Mouse (Mus musculus): ENCODE measurements around the gene Zfp668.
"Not testable (repeated sequence)": the region's sequence is repeated elsewhere in the genome, so short reads cannot be mapped to it uniquely, and the experiment has no call there.

Gene Zfp668

GRCm38 (mm10) chr7:127840886-127841285 lies 35.7 kb downstream of the Zfp668 start:
- DNase-seq, result peak; percentile 20

- DNase-seq, result not testable (repeated sequence)
Observed at GRCm38 (mm10) chr7:127840031-127840430, 36.6 kb downstream of the Zfp668 start.

- DNase-seq, result not testable (repeated sequence)
Observed at GRCm38 (mm10) chr7:127837878-127838277, 38.8 kb downstream of the Zfp668 start.

GRCm38 (mm10) chr7:127837473-127837872 lies 39.2 kb downstream of the Zfp668 start:
- DNase-seq, result no peak

GRCm38 (mm10) chr7:127835550-127835949 lies 41.1 kb downstream of the Zfp668 start:
- no peak for DNase-seq

GRCm38 (mm10) chr7:127824176-127824871 lies 52.3 kb downstream of the Zfp668 start, which contains the start of the genes Stx4a and Stx1b:
TSS of gene Stx4a (plus strand) at chr7:127824294.
TSS of gene Stx1b (minus strand) at chr7:127824549.
- peak; percentile 87 for DNase-seq

- DNase-seq, result no peak
Observed at GRCm38 (mm10) chr7:127823236-127824171, 53.1 kb downstream of the Zfp668 start.

- no peak for DNase-seq
Observed at GRCm38 (mm10) chr7:127822494-127822893, 54.1 kb downstream of the Zfp668 start.

- no peak for DNase-seq
Observed at GRCm38 (mm10) chr7:127820836-127821509, 55.7 kb downstream of the Zfp668 start.

GRCm38 (mm10) chr7:127817776-127818175 lies 58.9 kb downstream of the Zfp668 start:
- DNase-seq, result no peak

GRCm38 (mm10) chr7:127817053-127817452 lies 59.6 kb downstream of the Zfp668 start:
- no peak for DNase-seq

GRCm38 (mm10) chr7:127815954-127816821 lies 60.4 kb downstream of the Zfp668 start:
- no peak for DNase-seq

GRCm38 (mm10) chr7:127815116-127815665 lies 61.4 kb downstream of the Zfp668 start:
- no peak for DNase-seq

GRCm38 (mm10) chr7:127814241-127814921 lies 62.2 kb downstream of the Zfp668 start:
- DNase-seq, result no peak

GRCm38 (mm10) chr7:127813821-127814220 lies 62.8 kb downstream of the Zfp668 start:
- no peak for DNase-seq
